Mouse (Mus musculus): ENCODE results near the gene Spn.

DNA sequence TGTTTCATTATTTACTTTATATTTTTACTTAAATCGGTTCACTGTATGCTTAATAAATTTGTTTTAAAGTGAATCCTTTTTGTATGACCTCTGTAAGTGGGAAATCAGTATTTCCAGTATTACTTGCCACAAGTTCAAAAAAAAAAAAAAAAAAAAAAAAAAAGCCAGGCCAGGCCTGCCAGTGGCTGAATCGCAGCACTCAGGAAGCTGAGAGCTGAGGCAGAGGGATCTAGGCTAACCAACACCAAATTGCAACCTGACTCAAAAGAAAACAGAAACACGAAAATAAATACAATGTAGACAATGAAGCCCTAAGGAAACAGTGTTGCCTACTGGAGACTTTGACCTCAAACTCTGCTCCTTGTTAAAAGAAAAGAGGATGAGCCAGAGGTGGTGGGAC is 43.7 kb downstream of the Spn start:
- no peak for TF ChIP-seq CTCF (IDR thresholded peaks at IDR 0.05; ENCODE audit: extremely low read depth, insufficient read depth, low read length)
- no peak for TF ChIP-seq POLR2A (IDR thresholded peaks at IDR 0.05; ENCODE audit: extremely low read depth, insufficient read depth, low read length)

Data from cortical plate, adult 2 months (tissue).